Mouse (Mus musculus) lung, postnatal 4 days (tissue): ENCODE measurements around the gene 2310033P09Rik.

ENCODE experiments used
- DNase-seq, 2 experiments: peaks; one replicate each; pipeline ENCODE4 v3.0.0; 2021

Gene 2310033P09Rik

GRCm38 (mm10) chr11:59208153-59208831, at the start of gene 2310033P09Rik:
Gene 2310033P09Rik (plus strand): TSS chr11:59208321.
- DNase-seq: peak; percentile 95 to 96

DNA sequence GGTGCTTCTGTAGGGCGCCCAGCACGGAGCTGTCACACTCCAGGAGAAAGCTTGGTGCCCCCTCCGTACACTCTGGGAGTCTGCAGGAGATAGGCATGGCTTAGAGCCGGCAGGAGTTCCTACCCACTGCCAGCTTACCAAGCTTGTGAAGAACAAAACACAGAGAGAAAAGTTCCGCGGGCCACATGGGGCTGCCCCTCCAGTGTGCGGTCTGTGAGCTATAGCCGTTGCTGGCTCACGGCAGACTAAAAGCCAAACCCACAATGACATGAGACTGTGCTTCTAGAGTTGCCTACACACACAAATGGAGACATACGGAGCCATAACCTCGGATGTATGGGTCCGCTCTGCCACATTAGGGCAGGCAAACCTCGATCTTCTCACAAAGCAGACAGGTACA, 49.0 kb upstream of the 2310033P09Rik start:
- DNase-seq: no peak

GRCm38 (mm10) chr11:59159558-59159957, 48.6 kb upstream of the 2310033P09Rik start:
- DNase-seq: no peak

GRCm38 (mm10) chr11:59161398-59161797, 46.7 kb upstream of the 2310033P09Rik start:
- DNase-seq: peak; percentile 50 to 85

- DNase-seq: no peak
Observed at GRCm38 (mm10) chr11:59162443-59163254, 45.5 kb upstream of the 2310033P09Rik start.

GRCm38 (mm10) chr11:59163255-59164236, 44.6 kb upstream of the 2310033P09Rik start, which contains the start of gene Iba57:
Gene Iba57 (minus strand): TSS chr11:59163739.
- peak; percentile 97 to 100 for DNase-seq

DNA sequence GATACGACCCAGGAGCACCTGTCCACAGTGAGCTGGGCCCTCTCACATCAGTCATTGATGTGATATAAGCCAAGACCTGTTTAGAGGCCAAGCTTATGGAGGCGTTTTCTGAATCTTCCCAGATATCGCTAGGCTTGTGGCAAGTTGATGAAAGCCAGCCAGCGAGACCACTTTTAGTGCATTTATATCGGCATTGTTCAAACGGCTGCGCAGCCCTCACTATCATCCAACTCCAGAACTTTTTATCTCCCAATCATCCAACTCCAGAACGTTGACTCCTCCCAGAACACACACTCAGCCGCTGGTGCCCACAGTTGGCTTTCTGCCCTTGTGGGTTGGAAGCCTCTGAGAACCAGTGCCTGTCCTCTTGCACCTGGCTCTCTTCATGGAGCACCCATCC, 43.7 kb upstream of the 2310033P09Rik start:
- DNase-seq: no peak

DNA sequence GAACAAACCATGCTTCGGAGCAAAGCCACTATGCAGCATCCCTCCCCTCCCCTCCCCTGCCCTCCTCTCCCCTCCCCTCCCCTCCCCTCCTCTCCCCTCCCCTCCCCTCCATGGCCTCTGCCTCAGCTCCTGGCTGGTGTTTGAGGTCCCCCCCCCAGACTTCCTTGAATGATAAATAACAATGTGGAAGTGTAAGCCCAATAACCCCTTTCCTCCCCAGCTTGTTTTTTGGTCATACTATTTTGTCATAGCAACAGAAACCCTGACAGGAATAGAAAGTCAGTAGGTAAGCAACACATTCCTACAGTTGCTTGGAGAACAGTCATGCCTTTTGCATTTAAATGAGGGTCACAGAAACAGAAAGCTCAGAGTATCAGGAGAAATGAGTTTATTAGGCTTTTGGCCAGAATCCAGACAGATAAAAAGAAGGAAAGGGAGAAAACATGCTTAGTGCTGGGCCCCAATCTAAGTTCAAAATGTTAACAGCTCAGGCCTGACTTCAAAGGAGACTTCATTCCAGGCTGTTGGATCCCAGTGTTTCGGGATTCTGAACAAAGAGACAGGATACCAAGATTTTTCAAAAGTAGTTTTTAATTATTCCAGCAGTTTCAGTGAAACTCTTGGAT, 42.4 kb upstream of the 2310033P09Rik start:
- no peak for DNase-seq

- peak in 1 of 2 experiments; percentile 58 for DNase-seq
Observed at GRCm38 (mm10) chr11:59169807-59170206, 38.3 kb upstream of the 2310033P09Rik start.

DNA sequence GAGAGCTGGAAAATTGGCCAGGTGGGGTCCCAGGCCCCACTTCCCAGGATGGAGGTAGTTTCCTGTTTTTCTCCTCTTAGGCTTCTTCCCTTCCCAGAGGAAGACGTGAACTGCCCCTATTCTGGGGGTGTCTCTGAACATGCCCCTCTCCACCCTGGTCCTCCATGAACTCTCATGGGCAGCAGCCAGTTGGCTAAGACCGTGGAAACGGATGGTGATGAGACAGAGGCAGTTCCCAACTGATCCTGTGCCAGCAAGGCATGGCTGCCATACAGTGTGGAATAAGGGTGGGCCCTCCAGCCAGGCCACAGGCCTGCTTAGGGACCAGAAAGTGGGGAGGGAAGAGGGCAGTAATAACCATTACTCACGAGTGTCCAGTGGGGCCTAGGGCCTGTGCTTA, 37.6 kb upstream of the 2310033P09Rik start:
- peak; percentile 44 to 74 for DNase-seq

- DNase-seq: no peak
Observed at GRCm38 (mm10) chr11:59174189-59174838, 33.8 kb upstream of the 2310033P09Rik start.

- peak in 1 of 2 experiments; percentile 15 for DNase-seq
Observed at GRCm38 (mm10) chr11:59176475-59176874, 31.6 kb upstream of the 2310033P09Rik start.

DNA sequence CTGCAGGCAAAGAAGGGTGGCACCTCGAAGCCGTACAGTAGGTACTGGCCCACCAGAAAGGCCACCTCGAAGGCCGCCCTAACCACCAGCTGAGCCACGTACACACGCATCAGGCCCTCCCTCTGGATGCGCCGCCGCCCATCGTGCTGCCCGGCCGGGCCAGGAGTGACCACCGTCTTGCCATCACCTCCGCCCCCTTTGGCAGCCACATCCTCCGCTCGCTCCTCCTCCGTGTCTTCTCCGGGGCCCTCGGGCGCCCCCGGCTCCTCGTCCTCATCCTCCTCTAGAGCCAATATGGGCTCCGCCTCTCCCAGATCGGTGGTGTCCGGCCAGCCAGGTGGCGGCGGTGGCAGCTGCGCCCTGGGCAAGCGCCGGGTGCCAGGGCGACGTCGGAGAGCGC, 31.2 kb upstream of the 2310033P09Rik start:
- DNase-seq: peak; percentile 47 to 69

DNA sequence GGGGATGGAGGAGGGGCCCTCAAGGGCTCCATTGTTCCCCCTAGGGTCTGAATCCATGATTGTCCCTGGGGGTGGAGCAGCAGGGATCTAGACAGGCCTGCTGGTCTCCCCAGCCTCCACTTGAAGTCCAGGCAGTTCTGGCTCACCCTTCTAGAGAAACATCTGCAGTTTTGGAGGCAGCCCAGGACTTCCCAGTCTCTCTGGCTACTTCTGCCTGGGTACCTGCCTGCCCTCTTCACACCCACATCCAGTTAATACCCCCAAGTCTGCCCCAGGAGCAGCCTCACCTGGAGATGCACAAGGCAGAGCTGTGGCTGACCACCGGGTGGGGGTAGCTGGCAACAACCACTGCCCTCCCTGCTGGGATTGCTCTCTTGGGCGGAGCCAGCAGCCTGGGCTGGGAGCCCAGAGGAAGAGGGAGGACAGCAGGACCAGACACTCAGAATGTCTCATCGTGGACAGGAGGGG, 25.2 kb upstream of the 2310033P09Rik start, which contains the start of gene Gjc2:
Gene Gjc2 (minus strand): TSS at position 350 of the 468 bp plus-strand sequence.
- peak; percentile 55 to 82 for DNase-seq

- DNase-seq: peak; percentile 60 to 68
Observed at GRCm38 (mm10) chr11:59183821-59184220, 24.3 kb upstream of the 2310033P09Rik start.

DNA sequence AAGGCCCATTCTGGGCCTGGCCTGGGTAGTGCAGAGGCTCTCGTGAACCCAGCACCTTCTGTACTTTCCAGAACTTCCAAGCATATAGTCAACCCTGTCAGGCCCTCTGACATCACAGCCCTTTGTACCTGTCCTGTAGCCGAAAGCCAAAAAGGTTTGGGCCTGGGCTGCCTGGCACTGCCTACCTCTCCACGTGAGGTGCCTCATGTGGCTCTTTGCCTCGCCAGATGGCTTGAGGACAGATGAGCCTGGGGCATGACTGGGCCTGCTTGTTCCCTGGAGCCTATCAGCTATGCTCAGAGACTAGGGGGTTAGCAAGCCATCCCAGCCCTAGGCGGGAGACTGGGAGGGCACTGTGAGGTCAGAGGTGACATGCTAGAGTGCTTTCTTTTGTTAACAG, 22.6 kb upstream of the 2310033P09Rik start:
- DNase-seq: no peak

DNA sequence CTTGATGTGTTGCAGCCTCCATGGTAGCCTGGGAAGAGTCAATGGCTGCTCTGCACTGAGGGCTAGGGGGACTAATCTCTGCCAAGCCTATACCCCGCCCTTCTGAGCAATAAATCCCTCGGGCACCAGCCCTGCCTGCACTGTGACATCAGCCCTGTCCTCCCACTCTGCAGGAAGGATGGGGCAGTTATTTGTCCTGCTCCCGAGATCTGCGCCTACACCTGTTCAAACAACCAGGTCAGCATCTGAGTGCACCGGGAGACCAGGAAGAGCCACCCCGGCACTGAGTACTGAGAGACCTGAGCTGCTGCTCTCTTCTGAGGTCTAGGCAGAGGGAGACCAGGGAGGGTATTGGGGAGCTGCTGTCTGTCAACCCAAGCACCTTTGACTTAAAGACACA, 20.4 kb upstream of the 2310033P09Rik start:
- no peak for DNase-seq

DNA sequence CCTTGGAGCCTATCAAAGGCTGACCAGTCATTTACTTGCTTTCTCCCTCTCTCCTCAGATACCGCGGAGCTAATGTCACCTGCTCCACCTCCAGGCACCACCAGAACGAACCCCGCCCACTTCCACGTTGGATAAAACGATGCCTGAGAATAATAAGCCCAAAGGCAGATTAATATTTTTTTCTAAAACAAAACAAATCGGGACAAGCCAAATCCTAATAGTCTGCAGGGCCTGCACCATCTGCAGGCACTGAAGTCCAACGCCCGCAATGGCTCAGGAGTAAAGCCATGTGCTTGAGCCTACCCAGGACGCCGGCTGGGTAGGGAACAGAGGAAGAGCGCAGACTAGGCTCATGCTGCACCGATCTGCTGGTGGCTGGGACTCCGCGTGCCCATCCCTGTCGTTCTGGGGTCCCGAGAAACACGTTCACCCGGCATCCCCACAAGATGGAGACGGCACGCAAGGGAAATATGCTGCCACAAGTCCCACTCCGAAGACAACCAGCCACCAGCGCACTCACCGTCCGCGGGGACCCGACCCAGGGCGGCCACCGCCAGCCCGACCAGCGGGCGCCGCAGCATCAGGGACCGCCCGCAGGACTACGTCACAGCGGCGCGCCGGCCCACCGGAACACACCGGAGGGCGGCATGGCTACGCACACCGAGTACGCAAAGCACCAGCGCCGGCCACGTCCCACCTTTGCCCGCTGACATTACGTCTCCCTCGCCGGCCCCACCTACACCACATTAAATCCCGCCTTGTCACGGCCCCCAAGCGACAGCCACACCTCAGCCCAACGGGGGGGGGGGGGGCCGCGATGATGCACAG, 16.7 kb upstream of the 2310033P09Rik start:
- peak; percentile 92 to 96 for DNase-seq

DNA sequence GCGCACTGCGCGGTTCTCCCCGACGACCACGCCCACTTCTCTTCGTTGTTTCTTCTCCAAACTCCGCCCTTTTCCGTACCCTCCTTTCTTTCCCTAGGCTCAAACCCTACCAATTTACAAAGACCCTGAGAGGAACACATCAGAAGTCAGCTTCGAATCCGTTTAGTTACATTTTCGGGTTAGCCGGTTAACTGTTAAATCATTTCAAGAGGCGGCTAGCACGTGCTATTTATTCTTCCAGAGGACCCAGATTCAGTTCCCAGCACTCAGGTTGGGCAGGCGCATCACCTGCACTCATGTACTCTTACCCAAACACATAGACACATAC, 16.1 kb upstream of the 2310033P09Rik start, which contains the start of gene Guk1:
Gene Guk1 (minus strand): TSS at position 154 of the 328 bp plus-strand sequence.
- no peak for DNase-seq

DNA sequence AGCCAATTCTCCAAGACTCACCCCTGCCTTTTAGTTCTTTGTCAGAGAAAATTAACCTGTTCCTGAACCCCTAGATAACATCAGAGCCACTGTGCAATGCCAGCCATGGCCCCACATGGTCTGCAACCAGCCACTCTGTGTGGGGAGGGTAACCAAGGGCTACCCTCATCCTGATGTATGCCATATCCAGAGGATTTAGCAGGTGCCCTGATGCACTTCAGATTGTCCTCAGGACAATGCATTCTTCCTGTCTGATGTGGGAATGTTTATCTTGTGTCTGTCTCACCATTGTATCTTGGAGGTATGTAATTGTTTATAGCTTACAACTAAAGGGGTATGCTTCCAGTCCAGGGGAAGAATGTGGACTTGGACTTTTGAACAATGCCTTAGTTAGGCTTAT, 11.9 kb upstream of the 2310033P09Rik start:
- peak; percentile 52 to 74 for DNase-seq
